Mouse (Mus musculus) ovary, adult 2 months (tissue): ENCODE results near the gene Tgif1. TPM values are rescaled to one million over a fixed set of nuclear protein-coding genes. Genes with fewer than 3 reads are reported as not detected.

Source experiments
- polyA plus RNA-seq: library from polyadenylated mRNA; depleted of rRNA; stranded (reverse); fragments of >200 nt; gene quantifications from 2 replicates; pipeline ENCODE4 v1.2.3, GENCODE M21; 2012; rRNA removed

Tgif1 gene
- 88.3 and 163 TPM in 2 replicates for polyA plus RNA-seq

DNA sequence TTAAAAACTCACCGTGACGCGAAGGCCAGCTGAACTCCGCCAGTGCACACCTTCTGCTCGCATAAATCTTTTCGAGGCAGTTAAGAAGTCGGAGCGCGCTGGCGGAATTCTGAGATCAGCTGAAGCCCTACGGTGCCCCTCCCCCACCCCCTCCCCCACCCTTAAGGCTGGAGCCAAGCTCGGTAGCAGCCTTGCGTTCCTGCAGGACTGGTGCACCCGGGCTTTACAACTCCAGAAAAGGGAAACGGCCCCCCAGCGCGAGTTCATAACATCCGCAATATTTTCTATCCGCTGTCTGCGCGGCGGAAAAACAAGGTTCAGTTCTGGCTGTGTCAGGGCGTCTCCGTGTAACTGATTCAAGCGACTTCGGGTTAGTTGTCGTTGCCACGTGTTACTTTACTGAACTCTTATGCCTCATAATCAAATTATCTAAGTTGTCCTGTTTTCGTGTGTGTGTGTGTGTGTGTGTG, at the start of gene Tgif1:
Tgif1 (minus strand) TSS at position 111 of the 470 bp plus-strand sequence.

Other genes starting within 250 kb of the Tgif1 start
- gene Myom1, start 149.1 kb upstream of the Tgif1 start, polyA plus RNA-seq = 10.4 and 14.5 TPM in 2 replicates
- 136 and 148 TPM in 2 replicates for gene Myl12a, start 149.3 kb upstream of the Tgif1 start, polyA plus RNA-seq